Mouse (Mus musculus) kidney, embryonic 14.5 days (tissue): ENCODE results near the gene Cfap77. TPM values are rescaled to one million over a fixed set of nuclear protein-coding genes. Genes with fewer than 3 reads are reported as not detected.

Source experiments
- ATAC-seq: fragments of 200-750 bp; cut with Nextera tagmentation; 2 replicates; pipeline ENCODE4 v1.8.0; 2017; ENCODE audit warnings: moderate number of reproducible peaks, mild to moderate bottlenecking, moderate TSS enrichment, moderate library complexity; ENCODE audit not compliant: low FRiP score, low TSS enrichment
- H3K27ac ChIP-seq: fragments of 300-500 bp; sonication (generic); 2 replicates; pipeline ENCODE4 v1.5.1; 2014; ENCODE audit warnings: low read depth, mild to moderate bottlenecking, low read length, moderate library complexity, mixed read lengths
- H3K27me3 ChIP-seq: fragments of 300-500 bp; sonication (generic); 2 replicates; pipeline ENCODE4 v1.6.1; 2014; ENCODE audit warnings: mild to moderate bottlenecking, low read length; ENCODE audit not compliant: control insufficient read depth, insufficient read depth
- H3K36me3 ChIP-seq: fragments of 300-500 bp; sonication (generic); 2 replicates; pipeline ENCODE4 v1.6.1; 2014; ENCODE audit warnings: low read length, mixed read lengths; ENCODE audit not compliant: control insufficient read depth, insufficient read depth
- H3K4me1 ChIP-seq: fragments of 300-500 bp; sonication (generic); 2 replicates; pipeline ENCODE4 v1.6.1; 2014; ENCODE audit warnings: low read length, mixed read lengths; ENCODE audit not compliant: control insufficient read depth, insufficient read depth
- H3K4me2 ChIP-seq: fragments of 300-500 bp; sonication (generic); replicated peaks from 2 replicates; pipeline ENCODE4 v1.6.1; 2014; ENCODE audit warnings: low read depth, mild to moderate bottlenecking, low read length
- H3K4me3 ChIP-seq: fragments of 300-500 bp; sonication (generic); 2 replicates; pipeline ENCODE4 v1.5.1; 2014; ENCODE audit warnings: mild to moderate bottlenecking, low read length
- H3K9ac ChIP-seq: fragments of 300-500 bp; sonication (generic); 2 replicates; pipeline ENCODE4 v1.6.1; 2014; ENCODE audit warnings: low read depth, mild to moderate bottlenecking, low read length, moderate library complexity
- H3K9me3 ChIP-seq: fragments of 300-500 bp; sonication (generic); 2 replicates; pipeline ENCODE4 v1.6.1; 2016; ENCODE audit warnings: low read length; ENCODE audit not compliant: control insufficient read depth
- WGBS: fragments of 180-500 bp; shearing (Covaris S2); extraction: QIAGEN DNeasy Blood & Tissue Kit; methylation state at CpG from one replicate; pipeline ENCODE4 v1.1.7; 2014; 5-methylcytosine and 5-hydroxymethylcytosine counted together
- polyA plus RNA-seq: library from polyadenylated mRNA; unstranded; fragments of >200 nt; fragmentation: Nextera tagmentation; extraction: Ambion mirVana; gene quantifications from 2 replicates; pipeline ENCODE4 v1.2.1, GENCODE M21; 2014

Cfap77 gene
- polyA plus RNA-seq, 1 experiment from 2014 or later: 0.51 TPM

- Histone ChIP-seq H3K4me3 (peak overlapping the region; percentile 45), H3K27ac (no peak overlapping the region), H3K9ac (peak overlapping the region; percentile 58), H3K36me3 (no peaks in the 10 kb centered on the region), H3K9me3 (no peaks in the 10 kb centered on the region), H3K27me3 (peaks cover 9% of the 10 kb centered on the region), H3K4me1 (peaks cover 9% of the 10 kb centered on the region), H3K4me2 (peak overlapping the region; percentile 86)
- 2% methylated on average over 30 of the region's 30 CpGs for WGBS
- ATAC-seq: 0 out of 2 replicates have a peak, but pooled peaks have one; percentile 38
Measured at GRCm38 (mm10) chr2:29054545-29054935, 326 bp downstream of the Cfap77 start.

GRCm38 (mm10) chr2:29053802-29054544 is 893 bp downstream of the Cfap77 start:
- H3K4me1 ChIP-seq: peaks cover 9% of the 10 kb centered on the region
- no peaks in the 10 kb centered on the region for H3K36me3 ChIP-seq
- peak overlapping the region; percentile 86 for H3K4me2 ChIP-seq
- H3K9me3 ChIP-seq: no peaks in the 10 kb centered on the region
- ATAC-seq: peak; percentile 44; the same call in 1 of the 2 replicates
- WGBS: 2% methylated on average over 20 of the region's 20 CpGs
- peaks cover 12% of the 10 kb centered on the region for H3K27me3 ChIP-seq
- peak overlapping the region; percentile 58; the same call in 1 of the 2 replicates for H3K9ac ChIP-seq
- H3K4me3 ChIP-seq: peak overlapping the region; percentile 45; the same call in 1 of the 2 replicates
- H3K27ac ChIP-seq: no peak overlapping the region

- WGBS: 33% methylated on average over 4 of the region's 4 CpGs
- Histone ChIP-seq H3K27me3 (peaks cover 19% of the 10 kb centered on the region), H3K27ac (no peak overlapping the region), H3K4me2 (no peak overlapping the region), H3K4me3 (no peak overlapping the region), H3K36me3 (no peaks in the 10 kb centered on the region), H3K9me3 (no peaks in the 10 kb centered on the region), H3K9ac (no peak overlapping the region), H3K4me1 (peaks cover 9% of the 10 kb centered on the region)
- ATAC-seq: 0 out of 2 replicates have a peak, but pooled peaks have one; percentile 22
Measured at GRCm38 (mm10) chr2:29052943-29053454, 1.9 kb downstream of the Cfap77 start.

GRCm38 (mm10) chr2:29051932-29052331 is 2.9 kb downstream of the Cfap77 start:
- WGBS: 49% methylated on average over 5 of the region's 5 CpGs
- Histone ChIP-seq H3K9me3 (no peaks in the 10 kb centered on the region), H3K4me2 (no peak overlapping the region), H3K4me3 (no peak overlapping the region), H3K4me1 (peaks cover 9% of the 10 kb centered on the region), H3K27me3 (peaks cover 26% of the 10 kb centered on the region), H3K9ac (no peak overlapping the region), H3K36me3 (no peaks in the 10 kb centered on the region), H3K27ac (no peak overlapping the region)
- no peak for ATAC-seq

- Histone ChIP-seq H3K9ac (no peak overlapping the region), H3K4me2 (no peak overlapping the region), H3K27ac (no peak overlapping the region), H3K36me3 (no peaks in the 10 kb centered on the region), H3K9me3 (no peaks in the 10 kb centered on the region), H3K27me3 (peaks cover 52% of the 10 kb centered on the region), H3K4me1 (no peaks in the 10 kb centered on the region), H3K4me3 (no peak overlapping the region)
- WGBS: 27% methylated on average over 16 of the region's 16 CpGs
- no peak for ATAC-seq
Measured at GRCm38 (mm10) chr2:29046151-29046550, 8.7 kb downstream of the Cfap77 start.

- ATAC-seq: no peak
- Histone ChIP-seq H3K9me3 (no peaks in the 10 kb centered on the region), H3K9ac (no peak overlapping the region), H3K36me3 (no peaks in the 10 kb centered on the region), H3K27me3 (peaks cover 70% of the 10 kb centered on the region), H3K27ac (no peak overlapping the region), H3K4me3 (no peak overlapping the region), H3K4me1 (no peaks in the 10 kb centered on the region), H3K4me2 (no peak overlapping the region)
- 91% methylated on average over 5 of the region's 5 CpGs for WGBS
Measured at GRCm38 (mm10) chr2:29042124-29042523, 12.7 kb downstream of the Cfap77 start.

- H3K9ac ChIP-seq: no peak overlapping the region
- H3K27me3 ChIP-seq: peaks cover 71% of the 10 kb centered on the region
- no peak overlapping the region for H3K4me2 ChIP-seq
- no peaks in the 10 kb centered on the region for H3K36me3 ChIP-seq
- no peak overlapping the region for H3K27ac ChIP-seq
- H3K4me3 ChIP-seq: no peak overlapping the region
- no peaks in the 10 kb centered on the region for H3K9me3 ChIP-seq
- 31% methylated on average over 8 of the region's 8 CpGs for WGBS
- no peak for ATAC-seq
- H3K4me1 ChIP-seq: no peaks in the 10 kb centered on the region
Measured at GRCm38 (mm10) chr2:29041477-29041768, 13.4 kb downstream of the Cfap77 start.

- no peak overlapping the region for H3K4me2 ChIP-seq
- no peaks in the 10 kb centered on the region for H3K36me3 ChIP-seq
- no peak for ATAC-seq
- H3K9me3 ChIP-seq: no peaks in the 10 kb centered on the region
- no peak overlapping the region for H3K9ac ChIP-seq
- H3K4me3 ChIP-seq: no peak overlapping the region
- H3K27me3 ChIP-seq: peaks cover 75% of the 10 kb centered on the region
- H3K27ac ChIP-seq: no peak overlapping the region
- no peaks in the 10 kb centered on the region for H3K4me1 ChIP-seq
- WGBS: 8% methylated on average over 18 of the region's 18 CpGs
Measured at GRCm38 (mm10) chr2:29040594-29041476, 14.0 kb downstream of the Cfap77 start.

GRCm38 (mm10) chr2:29039741-29040140 is 15.1 kb downstream of the Cfap77 start:
- no peak overlapping the region for H3K27ac ChIP-seq
- H3K27me3 ChIP-seq: peaks cover 73% of the 10 kb centered on the region
- no peak overlapping the region for H3K4me2 ChIP-seq
- no peaks in the 10 kb centered on the region for H3K4me1 ChIP-seq
- H3K9ac ChIP-seq: no peak overlapping the region
- no peaks in the 10 kb centered on the region for H3K36me3 ChIP-seq
- H3K9me3 ChIP-seq: no peaks in the 10 kb centered on the region
- H3K4me3 ChIP-seq: no peak overlapping the region
- no peak for ATAC-seq
- 12% methylated on average over 5 of the region's 5 CpGs for WGBS
